Mouse (Mus musculus): ENCODE measurements around the gene Cog3. TPM values are rescaled to one million over a fixed set of nuclear protein-coding genes. Genes with fewer than 3 reads are reported as not detected.
"Not testable (repeated sequence)": the region's sequence is repeated elsewhere in the genome, so short reads cannot be mapped to it uniquely, and the experiment has no call there.

Gene Cog3
- 1 to 10 TPM; 7.3 to 8.8 (median 8.6) TPM for total RNA-seq (2022)

DNA sequence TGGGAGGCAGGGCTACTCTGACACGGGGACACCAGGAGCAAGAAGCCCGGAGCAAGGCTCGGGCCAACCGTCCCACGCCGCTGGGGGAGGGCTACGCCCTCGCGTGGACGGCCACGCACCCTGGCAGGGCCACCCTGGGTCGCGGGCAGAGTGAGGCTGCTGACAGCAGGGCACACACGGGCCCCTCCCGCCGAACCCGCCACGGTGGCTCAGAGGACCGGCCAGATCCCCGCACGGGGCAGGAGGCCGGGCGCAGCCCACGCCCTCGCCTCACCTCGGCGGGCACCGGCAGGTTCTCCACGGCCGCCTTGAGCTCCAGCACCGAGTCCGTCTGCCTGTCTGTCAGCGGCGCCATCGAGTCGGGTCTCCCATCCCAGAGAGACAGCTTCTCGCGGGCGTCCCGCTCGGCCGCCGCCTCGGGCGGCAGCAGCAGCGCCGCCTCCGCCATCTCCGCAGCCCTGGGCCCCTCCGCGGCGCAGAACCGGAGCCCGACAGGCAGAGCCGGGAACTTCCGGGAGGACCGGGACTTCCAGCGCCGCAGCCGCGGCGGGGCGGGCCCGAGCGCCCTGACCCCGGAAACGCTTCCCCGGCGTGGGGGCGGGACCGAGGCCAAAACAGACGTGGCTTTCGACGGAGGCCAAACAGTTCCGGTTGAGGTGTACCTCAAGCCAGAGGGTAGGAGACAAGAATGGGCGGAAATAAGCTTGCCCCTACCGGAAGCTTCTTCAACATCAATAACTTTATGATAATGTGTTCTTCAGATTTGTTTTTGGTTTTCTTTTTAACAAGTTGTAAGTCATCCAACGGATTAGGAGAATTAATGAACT, at the start of gene Cog3:
TSS of gene Cog3 (minus strand) at position 527 of the 827 bp plus-strand sequence.
- DNase-seq (ENCODE audit: low spot score in 2 of 2), result peak; percentile 95

DNA sequence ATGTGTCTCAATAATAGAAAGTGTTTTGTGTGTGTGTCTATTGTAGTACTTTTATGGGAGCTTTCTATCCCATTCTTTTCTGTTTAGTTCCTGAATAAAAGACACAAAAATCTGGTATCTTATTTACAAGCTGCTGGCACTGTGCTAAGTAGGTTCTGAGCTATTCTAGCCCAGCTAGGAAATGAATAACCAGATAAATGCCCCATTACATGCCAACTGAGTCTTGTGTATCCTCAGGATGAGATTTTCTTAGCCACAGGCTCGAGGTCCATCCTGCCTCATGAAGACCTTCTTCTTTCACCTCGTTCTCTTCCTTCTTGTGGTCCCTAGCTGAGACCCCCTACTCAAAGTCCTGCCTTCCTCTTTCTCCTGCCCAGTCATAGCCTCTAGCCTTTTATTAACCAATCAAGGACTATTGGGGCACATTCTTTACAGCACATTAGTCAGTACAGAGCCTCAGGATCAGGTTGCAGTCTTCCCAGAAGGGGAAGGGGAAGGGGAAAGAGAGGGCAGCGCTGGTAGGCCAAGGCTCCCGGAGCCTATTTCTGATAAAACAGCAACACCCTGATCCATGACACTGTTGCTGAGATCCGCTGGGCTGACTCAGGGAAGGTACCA, 43.6 kb upstream of the Cog3 start:
- no peak for DNase-seq (ENCODE audit: low spot score in 2 of 2)

DNA sequence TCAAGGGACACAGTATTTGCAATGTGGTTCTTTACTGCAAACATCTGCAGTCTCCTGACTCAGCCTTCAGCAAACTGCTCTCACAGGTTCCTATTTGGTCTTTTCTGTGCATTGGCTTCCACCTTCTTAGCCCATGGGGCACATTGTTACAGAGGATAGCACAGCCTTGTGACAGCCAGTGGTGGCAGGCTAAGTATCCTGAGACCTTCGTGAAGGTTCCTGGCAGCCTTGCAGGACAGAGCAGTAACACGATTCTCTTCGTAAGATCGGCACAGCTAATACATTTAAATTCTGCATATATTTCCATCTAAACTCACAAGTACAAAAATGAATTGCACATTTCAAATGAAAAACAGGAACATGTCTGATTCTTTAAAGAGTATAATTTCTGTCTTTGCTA, 41.6 kb upstream of the Cog3 start:
- peak in 1 of 2 experiments; percentile 23 for DNase-seq (ENCODE audit: low spot score in 2 of 2)

DNA sequence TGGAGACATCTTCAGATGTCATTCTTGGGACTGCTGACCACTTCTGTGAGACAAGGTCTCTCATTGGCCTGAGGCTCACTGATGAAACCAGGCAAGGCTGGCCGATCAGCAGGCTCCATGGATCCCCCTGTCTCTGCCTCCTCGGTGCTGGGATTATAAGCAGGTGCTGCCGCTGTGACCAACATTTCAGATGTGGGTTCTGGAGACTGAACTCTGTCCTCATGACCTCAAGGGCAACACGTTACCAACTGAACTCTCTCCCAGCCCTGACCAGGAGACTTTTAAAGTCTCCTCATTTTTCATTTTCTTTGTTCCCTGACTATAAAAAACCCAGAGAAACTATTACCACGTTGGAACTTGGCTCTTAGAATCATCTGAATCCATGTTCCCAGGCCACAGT, 40.4 kb upstream of the Cog3 start:
- no peak for DNase-seq (ENCODE audit: low spot score in 2 of 2)

DNA sequence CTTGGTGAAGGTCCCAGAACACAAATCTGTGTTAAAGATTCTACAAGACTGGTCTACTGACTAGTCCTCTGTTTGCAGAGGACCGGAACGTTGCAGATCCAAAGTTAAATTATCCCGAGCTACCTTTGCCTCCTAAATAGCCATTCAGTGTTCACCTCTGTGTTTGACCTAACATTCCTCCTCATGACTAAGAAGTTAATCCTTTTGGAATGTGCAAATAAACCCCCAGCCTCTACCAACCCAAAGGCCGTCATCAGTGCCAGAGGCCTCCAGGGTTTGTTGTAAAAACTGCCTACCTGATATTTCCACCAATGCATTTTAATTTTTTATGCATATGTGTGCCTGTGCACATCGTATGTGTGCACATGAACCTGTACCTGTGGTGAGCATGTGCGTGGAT, 40.0 kb upstream of the Cog3 start:
- no peak for DNase-seq (ENCODE audit: low spot score in 2 of 2)

DNA sequence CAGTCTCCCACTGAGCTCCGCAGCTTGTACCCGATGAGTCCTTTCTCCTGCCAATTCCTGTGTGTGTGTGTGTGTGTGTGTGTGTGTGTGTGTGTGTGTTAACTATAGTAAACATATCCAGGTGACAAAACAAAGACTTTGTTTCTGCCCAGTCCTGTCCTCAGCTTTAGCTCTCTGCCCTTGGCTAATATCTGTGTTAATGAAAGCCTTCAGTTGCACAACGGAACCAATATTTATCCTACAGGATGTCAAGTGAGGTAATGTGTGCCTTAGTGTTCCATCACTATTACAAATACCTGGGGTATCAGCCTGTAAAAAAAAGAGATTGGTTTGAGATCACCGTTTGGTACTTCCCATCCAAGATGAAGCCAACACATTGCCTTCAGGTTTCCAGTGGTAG, 38.8 kb upstream of the Cog3 start:
- no peak for DNase-seq (ENCODE audit: low spot score in 2 of 2)

DNA sequence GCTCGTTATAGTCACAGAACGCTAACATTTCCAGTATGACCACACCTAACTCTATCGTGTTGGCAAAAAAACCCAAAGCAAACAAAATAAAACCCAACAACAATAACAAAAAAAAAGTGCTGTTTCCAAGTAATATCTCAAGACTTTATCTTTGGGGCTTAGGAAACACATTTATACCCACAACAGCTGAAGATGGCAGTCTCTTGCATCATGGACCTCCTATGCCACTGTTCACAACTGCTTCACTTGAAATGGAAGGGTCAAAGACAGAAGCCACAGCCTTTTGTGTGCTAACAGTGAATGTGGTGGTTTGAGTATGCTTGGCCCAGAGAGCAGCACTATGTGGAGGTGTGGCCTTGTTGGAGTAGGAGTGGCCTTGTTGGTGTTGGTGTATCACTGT, 37.1 kb upstream of the Cog3 start:
- DNase-seq (ENCODE audit: low spot score in 2 of 2), result no peak

DNA sequence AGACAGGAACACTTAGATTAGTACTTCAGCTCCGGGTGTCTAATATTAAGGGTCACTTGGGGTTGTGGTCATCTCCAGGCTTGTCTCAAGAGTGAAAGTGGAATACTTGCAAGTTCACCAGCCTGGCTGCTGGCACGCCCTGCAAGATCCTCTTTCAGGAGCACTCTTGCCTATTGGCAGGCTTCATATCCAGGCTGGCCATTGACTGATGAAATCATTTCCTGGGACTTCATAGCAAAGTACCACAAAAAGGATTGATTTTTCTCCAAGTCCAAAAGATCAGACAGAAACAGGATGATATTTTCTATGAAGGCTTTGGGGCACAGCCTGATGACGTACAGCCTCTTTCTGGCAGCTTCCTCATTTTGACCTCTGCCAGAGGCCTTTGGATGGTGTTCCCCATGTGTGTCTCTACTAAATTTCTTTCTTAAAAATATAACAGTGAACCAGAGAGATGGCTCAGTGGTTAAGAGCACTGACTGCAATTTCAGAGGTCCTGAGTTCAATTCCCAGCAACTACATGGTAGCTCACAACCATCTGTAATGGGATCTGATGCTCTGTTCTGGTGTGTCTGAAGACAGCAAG, 36.2 kb upstream of the Cog3 start:
- peak; percentile 52 to 67 for DNase-seq (ENCODE audit: low spot score in 2 of 2)

DNA sequence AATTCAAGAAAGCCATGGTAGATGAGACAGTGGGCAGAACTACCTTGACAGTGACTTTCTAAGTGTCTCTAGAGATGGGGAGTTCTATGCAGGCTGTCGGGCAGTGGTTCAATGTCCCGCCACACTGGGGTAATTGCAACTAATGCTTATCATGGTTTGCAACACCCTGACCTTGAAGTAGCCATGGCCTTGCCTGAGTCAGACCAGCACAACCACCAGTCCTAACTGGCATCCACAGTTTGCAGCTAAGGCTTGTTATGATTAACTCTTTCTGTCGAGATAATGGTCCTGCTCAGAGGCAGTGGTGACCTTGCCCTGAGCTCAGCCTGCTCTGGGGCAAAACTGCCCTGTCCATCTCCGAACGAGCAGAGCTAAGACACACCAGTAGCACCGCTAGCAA, 35.0 kb upstream of the Cog3 start:
- no peak for DNase-seq (ENCODE audit: low spot score in 2 of 2)

DNA sequence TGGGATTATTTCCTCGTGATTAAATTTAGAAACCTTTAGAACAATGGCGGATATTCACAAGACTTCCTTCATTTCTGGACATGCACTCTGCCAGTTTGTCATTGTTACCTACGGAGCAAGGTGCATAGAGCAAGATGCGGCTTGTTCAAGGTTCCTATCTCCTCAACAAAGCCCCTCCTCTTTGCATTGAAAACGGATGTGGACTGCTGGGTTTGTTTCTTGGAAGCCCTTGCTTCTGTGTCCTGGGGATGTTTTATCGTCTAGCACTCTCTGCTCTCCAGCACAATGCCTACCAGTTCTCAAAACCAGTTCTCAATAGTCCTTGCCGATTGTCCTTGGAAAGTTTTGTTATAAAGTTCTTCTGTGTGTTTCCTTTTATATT, 33.5 kb upstream of the Cog3 start:
- DNase-seq (ENCODE audit: low spot score in 2 of 2), result no peak

DNA sequence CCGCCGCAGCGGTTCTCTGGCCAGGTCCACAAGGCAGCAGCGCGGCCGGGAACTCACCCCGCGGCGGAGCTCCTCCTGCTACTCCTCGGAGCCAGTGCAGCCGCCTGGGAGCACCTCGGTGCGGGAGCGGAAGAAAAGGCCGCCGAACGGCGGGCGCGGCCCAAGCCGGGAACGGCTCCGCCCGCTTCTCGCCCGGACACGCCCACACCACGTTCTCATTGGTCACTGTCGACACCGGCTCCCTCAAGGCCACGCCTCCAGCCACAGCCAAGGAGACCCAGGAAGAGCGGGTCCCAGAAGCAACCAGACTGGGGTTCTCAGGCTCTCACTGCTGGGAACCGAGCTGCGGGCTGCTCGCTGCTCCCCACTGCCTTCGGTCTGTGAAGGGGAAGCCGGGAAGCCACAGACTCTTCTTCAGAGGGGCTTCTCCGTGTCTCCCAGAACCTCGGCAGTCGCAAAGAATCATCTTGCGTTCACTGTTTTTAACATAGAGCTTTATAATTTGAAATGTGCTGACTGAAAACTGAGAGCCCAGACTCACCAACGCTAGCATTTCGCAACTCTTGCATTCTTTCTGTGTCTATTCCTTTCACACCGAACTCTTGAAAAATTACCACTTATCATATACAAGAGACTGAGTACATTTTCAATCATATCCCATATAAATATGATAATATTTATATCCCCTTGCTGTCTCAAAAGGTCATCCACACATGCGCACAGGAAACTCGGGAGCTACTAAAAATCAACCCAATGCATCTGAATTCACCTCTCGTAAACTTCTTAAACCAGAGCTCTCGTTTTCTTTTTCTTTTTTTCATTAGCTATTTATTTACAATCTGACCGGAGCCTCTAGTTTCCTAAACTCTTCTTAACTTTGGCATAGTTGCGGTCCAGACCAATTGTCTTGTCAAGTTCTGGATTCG, 32.8 kb upstream of the Cog3 start, which contains the start of gene Slc25a30:
TSS of gene Slc25a30 (minus strand) at position 170 of the 926 bp plus-strand sequence.
- DNase-seq (ENCODE audit: low spot score in 2 of 2), result peak; percentile 91 to 95

DNA sequence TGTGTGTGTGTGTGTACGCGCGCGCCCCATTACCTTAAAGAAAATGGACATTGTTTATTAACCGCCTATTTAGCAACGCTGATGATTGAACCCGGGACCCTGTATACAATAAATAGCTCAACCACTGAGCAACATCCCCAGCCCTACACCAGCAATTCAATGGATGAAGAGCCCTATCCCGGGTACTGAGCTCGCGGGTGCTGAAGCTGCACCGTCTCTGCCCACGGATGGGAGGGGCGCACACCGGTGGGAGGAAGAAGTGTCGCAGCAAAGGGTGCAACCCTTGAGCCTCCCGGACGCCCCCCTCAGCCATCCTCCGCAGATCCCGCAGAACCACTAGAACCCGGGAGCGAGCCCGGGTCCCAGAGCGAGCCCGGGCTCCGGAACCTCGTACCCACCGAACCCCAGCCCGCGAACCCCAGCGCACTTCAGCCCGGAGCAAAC, 32.1 kb upstream of the Cog3 start:
- no peak for DNase-seq (ENCODE audit: low spot score in 2 of 2)

DNA sequence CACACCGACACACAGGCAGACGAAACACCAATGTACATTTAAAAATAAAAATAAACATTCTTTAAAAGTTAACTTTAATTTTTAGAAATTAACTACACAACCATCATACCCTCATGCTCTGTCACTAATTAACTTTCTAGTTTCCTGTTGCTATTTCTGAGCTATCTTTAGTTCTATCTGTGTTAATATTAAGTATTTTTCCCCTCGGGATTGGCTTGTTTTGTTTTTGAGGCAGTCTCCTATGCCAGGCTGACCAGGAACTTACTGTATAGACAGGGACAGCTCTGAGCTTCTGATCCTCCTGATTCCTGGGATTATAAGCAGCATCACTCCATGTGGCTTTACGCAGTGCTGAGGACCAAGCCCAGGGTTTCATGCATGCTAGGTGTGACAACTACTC, 25.6 kb upstream of the Cog3 start:
- DNase-seq (ENCODE audit: low spot score in 2 of 2), result no peak

DNA sequence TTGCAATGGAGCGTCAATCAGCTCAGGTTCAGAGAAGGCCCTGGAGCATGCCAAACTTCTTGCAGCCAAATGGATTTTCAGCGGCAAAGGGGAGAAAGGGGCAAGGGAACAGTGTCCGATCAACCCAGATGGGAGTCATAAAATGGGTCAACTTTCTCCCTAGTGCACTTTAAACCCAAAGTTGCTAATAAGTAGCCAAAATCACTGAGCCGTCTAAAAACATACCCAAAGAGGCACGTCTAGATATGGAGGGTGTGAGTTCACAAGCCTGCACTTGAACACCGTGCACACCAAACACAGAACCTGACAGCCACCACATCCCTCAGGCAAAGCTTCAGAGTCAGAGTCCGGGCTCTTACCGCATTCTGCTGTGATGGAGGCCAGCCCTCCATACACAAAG, 22.3 kb upstream of the Cog3 start:
- no peak for DNase-seq (ENCODE audit: low spot score in 2 of 2)

DNA sequence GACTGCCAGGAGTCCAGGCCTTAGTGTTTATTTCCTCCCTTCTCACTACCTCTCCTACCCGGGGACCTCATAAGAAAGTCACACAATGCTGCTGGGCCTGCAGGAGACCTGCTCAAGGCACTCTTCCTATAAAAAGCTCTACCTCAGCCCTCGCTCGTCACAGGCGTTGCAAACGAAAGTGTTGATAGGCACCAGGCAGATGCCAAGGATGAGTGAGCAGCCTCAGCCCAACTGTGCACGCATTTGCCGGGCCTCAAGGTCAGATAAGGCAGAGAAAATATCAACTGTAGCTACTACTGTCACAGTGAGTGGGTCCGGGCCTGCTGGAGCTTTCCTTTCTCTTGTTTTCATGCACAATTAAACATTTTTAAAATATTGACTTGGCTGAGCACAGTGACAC, 19.1 kb upstream of the Cog3 start:
- DNase-seq (ENCODE audit: low spot score in 2 of 2), result no peak

DNA sequence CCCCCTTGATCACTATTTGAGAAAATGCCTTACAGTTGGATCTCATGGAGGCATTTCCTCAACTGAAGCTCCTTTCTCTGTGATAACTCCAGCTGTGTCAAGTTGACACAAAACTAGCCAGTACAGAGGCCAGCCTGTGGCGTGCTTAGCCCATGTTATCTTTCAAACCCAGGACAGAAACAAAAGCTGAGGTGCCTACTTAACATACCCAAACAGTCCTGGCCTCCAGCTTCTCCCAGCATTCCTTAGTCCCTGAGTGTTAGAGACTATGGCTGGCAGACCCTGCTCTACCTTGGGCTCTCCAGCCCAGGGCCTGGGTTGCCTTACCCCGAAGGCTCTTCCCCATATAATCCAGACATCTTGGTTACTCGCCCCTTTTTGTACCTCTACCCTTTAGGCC, 18.1 kb upstream of the Cog3 start:
- DNase-seq (ENCODE audit: low spot score in 2 of 2), result not testable (repeated sequence)

DNA sequence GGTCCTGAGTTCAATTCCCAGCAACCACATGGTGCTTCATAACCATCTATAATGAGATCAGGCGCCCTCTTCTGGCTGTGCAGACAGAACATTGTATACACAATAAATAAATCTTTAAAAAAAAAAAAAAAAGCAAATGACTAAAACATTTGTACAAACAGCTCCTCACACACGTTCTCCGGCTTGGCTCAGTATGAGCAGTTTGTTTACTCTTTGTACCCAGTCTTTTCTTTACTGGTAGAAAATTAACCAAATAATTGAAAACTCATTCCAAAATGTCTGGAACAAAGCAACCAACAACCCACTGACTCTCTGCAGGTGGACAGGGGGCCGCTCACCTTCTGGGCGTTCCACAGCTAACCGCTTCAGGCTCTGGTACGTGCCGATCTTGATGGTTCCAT, 16.8 kb upstream of the Cog3 start:
- no peak for DNase-seq (ENCODE audit: low spot score in 2 of 2)

DNA sequence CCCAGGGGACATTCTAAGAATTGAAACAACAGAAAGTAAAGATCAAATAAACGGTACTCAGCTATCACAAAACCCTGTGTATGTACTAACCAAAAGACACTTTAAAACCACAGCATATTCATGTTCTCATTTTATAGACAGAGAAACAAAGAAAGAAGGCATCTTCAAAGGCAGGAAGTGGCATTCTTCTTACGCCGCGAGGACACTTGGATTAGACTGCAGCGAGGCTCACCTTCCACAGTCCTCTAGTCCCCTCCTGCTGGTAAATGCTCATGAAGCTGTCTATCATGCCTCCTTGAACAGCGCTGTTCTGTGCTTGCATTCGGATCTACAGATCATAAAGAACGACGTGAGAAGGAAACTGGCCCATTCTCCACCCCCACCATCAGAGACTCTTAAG, 15.0 kb upstream of the Cog3 start:
- DNase-seq (ENCODE audit: low spot score in 2 of 2), result no peak

DNA sequence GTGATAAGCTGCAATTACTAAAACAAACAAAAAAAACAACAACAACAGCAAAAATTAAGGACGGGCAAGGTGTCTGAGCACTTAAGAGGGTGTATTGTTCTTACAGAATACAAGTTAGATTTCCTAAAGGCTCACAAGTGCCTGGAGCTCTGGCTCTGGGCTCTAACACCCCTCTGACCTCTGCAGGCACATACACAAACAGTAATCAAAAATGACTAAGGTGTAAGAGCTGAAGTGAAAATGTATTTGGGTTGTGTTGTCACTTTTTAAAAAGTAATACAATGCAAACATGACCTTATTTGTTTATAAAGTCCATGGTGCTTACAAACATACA, 13.9 kb upstream of the Cog3 start:
- no peak for DNase-seq (ENCODE audit: low spot score in 2 of 2)

DNA sequence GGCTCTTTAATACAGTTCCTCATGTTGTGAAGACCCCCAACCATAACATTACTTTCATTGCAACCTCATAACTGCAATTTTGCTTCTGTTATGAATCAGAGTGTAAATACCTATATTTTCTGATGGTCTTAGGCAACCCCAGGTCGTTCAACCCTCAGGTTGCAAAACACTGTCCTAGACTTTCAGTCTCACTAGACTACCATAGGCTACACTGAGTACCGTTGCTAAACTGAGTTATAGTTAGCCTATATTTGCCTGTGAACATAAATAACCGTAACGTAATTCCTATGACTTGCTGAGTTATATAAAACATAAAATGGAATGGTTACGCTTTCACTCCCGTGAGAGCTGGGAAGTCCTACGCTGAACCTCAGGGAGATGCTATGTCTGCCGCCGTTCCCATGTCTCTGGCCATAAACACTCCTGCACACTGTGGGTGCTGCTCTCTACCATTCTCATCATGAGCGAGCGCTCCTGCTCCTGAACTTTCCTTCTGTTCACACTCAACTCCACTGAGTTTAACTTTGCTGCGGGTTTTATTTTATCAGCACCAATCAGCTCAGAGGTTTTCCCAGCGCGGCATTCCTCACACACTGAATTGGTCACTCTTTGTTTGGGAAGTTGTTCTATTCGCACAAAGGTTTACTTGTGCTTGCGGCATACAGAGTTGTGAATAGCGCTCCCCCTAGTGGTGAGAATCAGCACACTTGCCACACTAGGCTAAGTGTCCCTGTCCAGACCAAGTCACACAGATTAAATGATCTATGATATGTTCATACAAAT, 13.4 kb upstream of the Cog3 start:
- peak; percentile 36 to 56 for DNase-seq (ENCODE audit: low spot score in 2 of 2)
